Mouse (Mus musculus) ovary, postnatal 36 days (tissue): ENCODE measurements at regions not wholly inside any gene's neighbourhood (a gene's known extent, or its start where the extent isn't known, plus 50 kb on each side); places are given as distances from the start of the nearest gene placed in this dataset.
"Not testable (repeated sequence)": the region's sequence is repeated elsewhere in the genome, so short reads cannot be mapped to it uniquely, and the experiment has no call there.

Source experiments
- DNase-seq: peaks from one replicate; pipeline ENCODE4 v3.0.0; 2022; ENCODE audit warnings: low spot score, mixed read lengths

GRCm38 (mm10) chr10:26585106-26585505, 168.1 kb upstream of the Arhgap18 start:
- no peak for DNase-seq

GRCm38 (mm10) chr10:26607081-26607480, 146.1 kb upstream of the Arhgap18 start:
- not testable (repeated sequence) for DNase-seq

DNA sequence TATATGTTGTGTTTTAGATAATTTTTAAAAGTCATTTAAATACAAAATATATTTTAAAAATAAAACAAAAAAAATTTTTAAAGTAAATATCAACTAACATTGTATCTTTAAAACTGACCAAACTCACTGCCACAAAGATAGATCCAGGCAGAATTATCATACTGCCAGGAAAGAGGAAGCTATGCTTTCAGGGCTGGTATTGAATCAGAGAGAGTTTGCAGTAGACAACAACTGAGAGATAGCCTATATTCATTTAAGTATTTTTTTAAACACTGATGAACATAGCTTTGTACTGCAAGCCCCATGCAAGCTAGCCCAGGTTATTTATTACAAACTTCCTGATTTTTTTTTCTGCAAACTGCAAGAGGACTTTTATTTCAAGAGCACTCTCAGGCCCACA, 142.0 kb upstream of the Arhgap18 start:
- DNase-seq: no peak

GRCm38 (mm10) chr10:26630196-26630760, 122.9 kb upstream of the Arhgap18 start:
- DNase-seq: no peak

- no peak for DNase-seq
Observed at GRCm38 (mm10) chr10:26632266-26632665, 121.0 kb upstream of the Arhgap18 start.

DNA sequence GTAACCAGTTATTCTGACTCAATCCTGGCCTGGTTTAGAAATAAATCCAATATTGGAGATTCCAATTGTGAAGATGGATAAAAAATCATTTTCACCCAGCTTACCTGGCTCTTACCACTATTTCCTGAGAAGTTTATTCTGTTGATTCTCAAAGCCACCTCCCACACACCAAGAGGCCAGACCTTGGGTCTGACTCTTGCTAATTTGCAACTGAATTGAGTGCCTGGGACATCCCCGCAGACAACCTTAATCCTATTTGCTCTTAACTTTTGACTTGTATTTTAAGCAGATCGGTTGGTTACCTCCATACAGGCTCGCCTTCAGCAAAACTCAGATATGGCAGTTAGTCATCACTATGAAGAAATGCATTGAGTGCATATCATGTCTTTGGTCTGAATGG, 115.8 kb upstream of the Arhgap18 start:
- no peak for DNase-seq

DNA sequence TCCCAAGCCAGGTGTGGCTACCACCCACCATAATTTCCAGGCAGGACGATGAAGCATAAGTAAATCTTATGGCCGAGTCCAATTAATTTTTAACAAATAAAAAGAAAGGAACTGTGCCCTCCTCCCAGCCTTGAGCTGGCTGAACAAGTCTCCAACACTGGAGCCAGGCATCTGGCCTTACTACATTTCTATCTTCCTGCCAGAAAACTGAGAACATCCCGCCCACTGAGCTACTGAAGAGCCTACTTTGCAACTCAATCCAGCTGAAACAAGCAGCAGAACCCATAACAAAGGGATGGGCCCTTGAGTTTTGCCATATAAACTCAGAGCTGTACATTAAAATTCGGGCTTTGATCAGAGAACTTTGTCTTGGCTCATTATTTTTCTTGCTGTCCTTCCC, 115.2 kb upstream of the Arhgap18 start:
- no peak for DNase-seq

GRCm38 (mm10) chr10:26639118-26639517, 114.1 kb upstream of the Arhgap18 start:
- DNase-seq: no peak

GRCm38 (mm10) chr10:26653103-26653502, 100.1 kb upstream of the Arhgap18 start:
- no peak for DNase-seq

- no peak for DNase-seq
Observed at GRCm38 (mm10) chr10:26664270-26664669, 89.0 kb upstream of the Arhgap18 start.

DNA sequence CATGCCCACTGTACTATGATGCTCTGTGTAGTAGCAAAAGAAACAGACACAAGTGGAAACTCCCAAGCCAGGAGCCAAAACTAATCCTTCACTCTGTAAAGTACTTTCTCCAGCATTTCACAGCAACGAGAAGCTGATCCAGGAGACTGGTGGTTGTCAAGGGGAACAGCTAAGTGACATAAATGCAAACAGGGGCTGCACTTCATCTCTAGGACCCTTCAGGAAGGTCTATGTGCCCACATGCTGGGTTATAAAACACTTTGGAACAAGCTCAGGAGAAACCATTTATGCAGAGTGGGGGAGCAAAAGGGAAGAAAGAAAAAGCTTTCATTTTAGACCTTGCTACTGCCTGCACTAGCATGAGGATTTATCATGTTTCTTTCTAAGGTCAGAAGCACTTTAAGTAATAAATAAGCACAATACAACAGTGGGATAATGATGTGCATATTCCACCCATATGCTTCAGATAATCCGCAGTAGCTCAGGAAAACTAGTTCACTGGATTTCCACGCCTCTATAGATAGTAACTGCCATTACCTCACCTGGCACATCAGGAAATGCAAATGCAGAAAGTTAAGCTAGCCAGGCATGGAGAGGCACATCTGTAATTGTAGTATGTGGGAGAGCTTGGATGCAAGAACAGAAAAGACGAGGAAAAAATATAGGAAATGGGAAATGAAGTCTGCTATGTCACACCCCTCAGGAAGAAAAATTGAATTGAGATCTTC, 73.6 kb upstream of the Arhgap18 start:
- no peak for DNase-seq

DNA sequence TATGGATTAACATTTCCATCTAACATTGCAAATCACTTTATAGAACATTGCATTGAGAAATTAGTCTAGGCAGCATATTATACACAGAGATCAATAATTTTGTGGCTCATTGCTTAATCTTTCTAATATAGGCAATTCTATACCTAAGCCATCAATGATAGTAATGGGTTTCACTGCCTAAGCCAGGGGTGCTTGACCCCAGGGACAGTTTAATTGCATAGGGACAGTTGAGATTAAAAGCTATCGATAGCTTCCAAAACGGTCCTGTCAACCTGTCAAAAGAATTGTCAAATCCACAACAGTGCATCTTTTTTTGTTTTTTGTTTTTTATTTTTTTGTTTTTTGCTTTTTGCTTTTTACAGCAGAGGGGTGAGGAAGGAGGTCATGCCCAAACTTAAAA, 58.5 kb upstream of the Arhgap18 start:
- no peak for DNase-seq

DNA sequence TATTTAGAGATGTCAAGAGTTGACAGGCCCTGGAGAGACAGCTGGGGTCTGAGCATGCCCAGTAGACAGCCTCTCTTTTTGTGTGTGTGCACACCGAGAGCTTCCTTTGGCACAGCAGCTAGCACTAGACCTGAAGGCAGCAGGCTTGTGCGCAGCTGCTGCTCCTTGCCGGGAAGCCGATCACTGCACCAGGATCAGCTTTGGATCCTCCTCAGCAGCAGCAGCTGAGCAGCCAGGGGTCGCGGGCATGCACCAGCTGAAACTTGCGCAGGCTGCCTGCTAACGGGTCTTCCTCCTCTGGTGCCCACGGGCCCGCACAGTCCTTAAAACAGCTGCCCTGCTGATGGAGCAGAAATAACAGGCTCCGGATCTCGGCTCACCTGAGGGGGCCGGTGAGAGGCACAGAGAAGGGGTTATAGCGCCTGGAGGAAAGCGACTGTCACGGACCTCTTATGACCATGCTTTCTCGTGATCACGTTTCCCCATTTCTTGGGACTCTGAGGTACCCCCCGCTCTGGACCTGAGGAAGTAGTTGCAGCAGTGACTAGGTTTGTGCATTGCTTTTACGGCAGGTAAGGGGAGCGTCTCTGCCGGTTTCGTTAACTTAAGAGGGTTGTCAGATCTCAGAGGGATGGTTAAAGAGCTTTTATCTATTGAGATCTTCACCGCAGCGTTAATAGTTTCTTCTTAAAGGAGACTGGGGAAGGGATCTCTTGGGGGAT, 57.8 kb upstream of the Arhgap18 start:
- peak; percentile 8 for DNase-seq
